Mouse (Mus musculus) liver, adult 2 months (tissue): ENCODE measurements around the gene Mob2.

Source experiments
- CTCF ChIP-seq: fragments of 200-500 bp; IDR thresholded peaks from 2 replicates; pipeline ENCODE4 v1.5.1; 2011; ENCODE audit warnings: low read depth, low read length, control low read depth
- POLR2A ChIP-seq: fragments of 200-500 bp; IDR thresholded peaks from 2 replicates; pipeline ENCODE4 v1.6.1; 2011; ENCODE audit warnings: low read length, control low read depth; ENCODE audit not compliant: insufficient read depth; ENCODE audit errors: extremely low read depth

DNA sequence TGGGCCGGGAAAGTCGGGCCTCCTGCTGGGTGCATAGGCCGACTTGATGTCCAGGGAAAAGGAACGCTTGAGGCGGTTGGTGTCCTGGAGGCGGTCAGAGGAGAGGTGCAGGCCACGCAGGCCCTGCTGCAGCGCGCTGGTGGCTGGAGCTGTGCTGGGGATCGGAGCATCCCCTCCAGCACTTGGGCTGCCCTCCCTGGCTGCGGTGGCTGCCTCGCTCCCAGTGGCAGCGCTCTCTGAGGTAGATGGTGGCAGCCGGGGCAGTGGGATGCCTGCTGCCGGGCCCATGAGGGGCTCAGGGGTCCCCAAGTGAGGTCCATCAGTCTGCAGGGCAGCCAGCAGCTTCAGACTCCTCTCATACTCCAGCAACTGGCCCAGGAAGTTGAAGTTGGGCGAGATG is 21.7 kb upstream of the Mob2 start:
- no peak for TF ChIP-seq POLR2A
- no peak for TF ChIP-seq CTCF
